Mouse (Mus musculus) Muller cell, postnatal 12 days (primary cell): ENCODE data around the gene Ubp1.

Experiments used
- DNase-seq: peaks from one replicate; pipeline ENCODE4 v3.0.0-alpha.2; 2015; ENCODE audit errors: inconsistent ontology term

Gene Ubp1

GRCm38 (mm10) chr9:113969399-113969798 lies 38.7 kb downstream of the Ubp1 start:
- DNase-seq: no peak

DNA sequence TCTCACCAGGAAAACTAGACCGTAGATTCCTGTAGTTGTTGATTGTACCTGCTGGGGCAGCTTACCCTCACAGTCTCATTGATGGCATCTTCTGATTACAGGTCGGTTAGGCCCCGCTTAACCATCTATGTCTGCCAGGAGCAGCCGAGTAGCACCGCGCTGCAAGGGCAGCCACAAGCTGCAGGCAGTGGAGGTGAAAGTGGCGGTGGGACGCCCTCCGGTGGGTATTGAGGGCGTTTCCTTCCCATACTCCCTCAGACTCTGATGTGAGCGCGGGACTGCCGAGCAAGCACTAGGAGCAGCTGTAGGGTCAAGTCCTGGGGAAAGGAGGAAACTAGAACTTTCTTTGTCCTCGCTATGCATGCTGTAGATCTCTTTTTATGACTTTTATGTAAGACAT lies 39.3 kb downstream of the Ubp1 start:
- no peak for DNase-seq

GRCm38 (mm10) chr9:113971615-113972014 lies 40.9 kb downstream of the Ubp1 start:
- no peak for DNase-seq

DNA sequence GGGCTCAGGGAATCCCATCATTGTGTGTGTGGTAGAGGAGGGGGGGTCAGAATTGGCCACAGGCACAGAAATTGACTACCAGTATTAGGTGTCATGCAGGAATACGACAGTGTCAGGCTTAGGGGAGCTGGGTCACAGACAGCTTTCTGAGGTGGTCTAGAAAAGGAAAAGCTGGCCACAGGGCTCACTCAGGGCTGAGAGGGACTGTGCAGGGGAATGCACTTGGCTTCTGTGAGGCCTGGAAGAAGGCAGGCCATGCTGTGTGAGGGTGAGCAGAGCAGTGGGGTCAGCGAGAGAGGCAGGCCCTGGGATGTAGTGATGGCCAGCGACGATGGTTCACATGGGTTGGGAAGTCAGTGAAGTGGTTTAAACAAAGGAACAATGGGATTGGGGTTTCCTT lies 43.1 kb downstream of the Ubp1 start:
- DNase-seq: no peak

- no peak for DNase-seq
These were observed 44.2 kb downstream of the Ubp1 start for GRCm38 (mm10) chr9:113974945-113975344.

DNA sequence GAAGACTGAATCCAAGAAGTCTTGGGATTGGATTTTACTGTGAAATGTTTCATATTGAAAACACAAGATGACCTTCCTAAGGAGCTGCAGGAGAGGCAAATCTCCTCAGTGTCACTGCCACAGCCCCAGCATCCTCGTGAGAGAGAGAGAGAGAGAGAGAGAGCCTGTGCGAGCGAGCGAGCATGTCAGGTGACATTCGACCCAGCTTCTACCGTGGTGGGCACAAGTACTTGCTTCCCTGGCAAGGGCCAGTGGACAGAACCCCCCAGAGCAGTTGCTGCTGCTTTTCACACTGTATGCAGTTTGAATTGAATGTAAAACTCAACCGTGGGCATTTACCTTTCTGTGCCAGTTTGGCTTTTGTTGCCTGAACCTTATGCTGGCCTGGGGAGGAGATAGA lies 44.7 kb downstream of the Ubp1 start:
- DNase-seq: no peak

DNA sequence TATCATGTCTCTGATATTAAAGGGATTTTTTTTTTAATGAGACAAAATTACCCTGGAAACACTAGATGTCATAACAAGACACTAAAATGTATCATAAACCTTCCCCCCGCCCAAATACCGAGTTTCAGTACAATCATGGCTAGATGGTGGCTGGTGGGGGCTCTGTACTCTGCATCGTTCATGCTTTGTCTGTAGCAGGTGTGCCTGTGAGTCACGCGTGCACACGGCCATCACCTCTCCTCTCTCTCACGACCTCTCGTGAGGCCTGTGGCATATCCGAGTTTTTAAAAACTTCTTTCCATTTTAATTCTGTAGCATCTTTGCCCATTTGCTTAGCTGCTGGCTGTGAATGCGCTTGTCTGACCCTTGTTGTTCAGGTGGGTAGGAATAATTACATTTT lies 45.5 kb downstream of the Ubp1 start:
- no peak for DNase-seq

GRCm38 (mm10) chr9:113977225-113977840 lies 46.6 kb downstream of the Ubp1 start:
- no peak for DNase-seq

DNA sequence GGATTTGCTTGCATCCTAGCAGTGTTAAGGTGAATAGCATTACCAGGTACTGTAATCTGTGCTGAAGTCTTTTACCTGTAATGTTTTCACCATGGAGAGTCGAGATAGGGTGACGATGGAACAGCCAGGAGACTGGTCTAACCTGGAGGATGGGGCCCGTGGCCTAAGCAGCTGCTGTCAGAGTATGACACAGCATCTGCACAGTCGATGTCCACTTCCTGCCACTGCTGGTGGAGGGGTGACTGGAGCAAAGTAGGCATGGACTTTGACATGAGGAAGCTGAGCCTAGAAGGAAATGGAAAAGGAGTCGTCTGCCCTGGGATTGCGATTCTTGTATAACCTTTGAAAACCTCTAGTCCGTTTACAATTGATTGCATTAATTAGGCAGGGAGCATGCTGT lies 47.9 kb downstream of the Ubp1 start:
- no peak for DNase-seq

DNA sequence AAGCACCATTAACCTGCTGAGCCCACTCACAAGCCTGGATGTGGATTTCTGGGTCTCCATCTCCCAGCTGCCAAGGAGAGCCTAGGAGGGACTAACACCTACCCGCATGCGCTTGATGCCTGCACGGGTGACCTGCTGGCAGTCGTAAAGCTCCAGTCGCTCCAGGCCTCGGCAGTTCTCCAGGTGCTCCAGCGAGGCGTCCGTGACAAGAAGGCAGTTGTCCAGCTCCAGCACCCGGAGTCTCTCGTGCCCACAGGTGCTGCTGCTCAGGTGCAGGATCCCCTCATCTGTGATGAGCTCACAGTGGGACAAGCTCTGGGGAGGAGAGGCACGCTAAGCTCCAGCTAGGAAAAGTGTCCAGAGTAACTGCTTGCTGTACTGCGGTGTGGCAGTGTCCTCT lies 48.6 kb downstream of the Ubp1 start:
- DNase-seq: no peak

- peak; percentile 5 for DNase-seq
These were observed 50.6 kb downstream of the Ubp1 start for GRCm38 (mm10) chr9:113981099-113981880.

GRCm38 (mm10) chr9:113982451-113982850 lies 51.7 kb downstream of the Ubp1 start:
- DNase-seq: no peak

GRCm38 (mm10) chr9:113982883-113983670 lies 52.3 kb downstream of the Ubp1 start:
- no peak for DNase-seq

DNA sequence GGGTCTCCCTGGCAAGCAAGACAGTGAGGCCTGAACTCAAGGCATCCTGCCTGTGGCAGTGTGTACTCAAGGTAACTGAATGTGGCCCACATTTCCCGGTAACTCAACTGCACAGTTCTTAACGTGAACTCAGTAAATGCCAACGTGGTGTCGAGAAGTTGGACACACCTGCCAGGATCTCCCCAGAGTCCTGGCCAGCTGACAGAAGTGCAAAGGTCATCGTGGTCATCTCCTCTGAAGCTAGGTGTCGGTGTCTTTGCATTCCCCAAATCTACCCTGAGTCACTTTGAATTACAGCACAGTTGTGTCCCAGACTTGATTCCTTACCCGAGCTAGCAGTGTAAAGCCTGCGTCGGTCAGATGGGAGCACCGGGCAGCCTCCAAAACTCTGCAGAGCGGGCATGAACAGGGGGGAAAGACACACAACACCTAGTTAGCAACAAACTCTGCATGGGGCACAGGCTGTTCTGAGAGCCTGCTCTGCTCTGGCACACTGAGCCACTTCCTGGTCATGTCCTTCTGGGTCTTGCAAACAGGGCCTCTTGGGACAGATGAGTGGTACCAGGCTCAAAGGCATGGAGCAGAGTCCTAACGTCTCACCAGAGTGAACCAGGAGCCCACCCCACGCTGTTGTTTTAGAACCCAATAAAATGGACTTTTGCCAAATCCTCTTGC lies 54.3 kb downstream of the Ubp1 start:
- DNase-seq: no peak

GRCm38 (mm10) chr9:113990547-113991248 lies 60.0 kb downstream of the Ubp1 start:
- DNase-seq: peak; percentile 72

DNA sequence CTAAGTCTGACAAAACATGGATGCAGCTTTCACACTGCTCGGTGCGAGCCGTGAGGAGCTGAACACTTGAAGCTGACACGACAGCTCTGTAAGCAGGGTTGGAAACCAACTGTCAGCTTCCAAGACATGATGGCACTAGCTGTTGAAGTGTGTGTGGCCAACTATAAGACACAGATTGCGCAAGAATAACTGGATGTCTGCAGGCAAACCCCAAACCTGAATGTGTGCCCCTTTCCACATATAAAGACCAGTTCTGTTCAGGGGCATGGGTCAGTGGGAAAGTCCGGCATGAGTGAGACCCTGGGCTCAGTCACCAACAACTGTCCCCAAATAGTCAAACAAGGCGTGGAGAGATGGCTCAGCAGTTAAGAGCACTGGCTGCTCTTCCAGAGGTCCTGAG lies 62.1 kb downstream of the Ubp1 start:
- no peak for DNase-seq

GRCm38 (mm10) chr9:113998311-113998710 lies 67.6 kb downstream of the Ubp1 start:
- no peak for DNase-seq

- no peak for DNase-seq
These were observed 76.1 kb downstream of the Ubp1 start for GRCm38 (mm10) chr9:114006801-114007200.

GRCm38 (mm10) chr9:114007850-114008350 lies 77.2 kb downstream of the Ubp1 start:
- DNase-seq: peak; percentile 38

- no peak for DNase-seq
These were observed 78.8 kb downstream of the Ubp1 start for GRCm38 (mm10) chr9:114009526-114009925.

DNA sequence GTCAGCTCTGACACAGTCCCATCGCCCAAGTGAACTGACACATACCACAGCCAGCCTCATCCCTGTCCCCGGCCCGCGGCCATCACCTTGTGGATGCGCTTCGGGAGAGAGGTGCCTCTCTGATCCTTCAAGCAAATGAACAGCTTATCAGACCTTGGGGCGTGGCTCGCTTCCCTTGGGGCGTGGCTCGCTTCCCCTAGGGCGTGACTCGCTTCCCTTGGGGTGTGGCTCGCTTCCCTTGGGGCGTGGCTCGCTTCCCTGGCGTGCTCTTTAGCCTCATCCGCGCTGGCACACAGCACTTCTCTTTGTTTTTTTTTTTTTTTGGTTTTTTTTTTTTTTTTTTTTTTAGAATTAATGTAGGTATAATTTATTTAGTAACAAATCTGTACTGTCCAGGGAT lies 80.5 kb downstream of the Ubp1 start:
- no peak for DNase-seq
